Mouse (Mus musculus) liver, embryonic 14.5 days (tissue): Measurements from ENCODE around the gene Rora. TPM values are rescaled to one million over a fixed set of nuclear protein-coding genes. Genes with fewer than 3 reads are reported as not detected.
"Not testable (repeated sequence)": the region's sequence is repeated elsewhere in the genome, so short reads cannot be mapped to it uniquely, and the experiment has no call there.

Source experiments
- ATAC-seq: fragments of 200-750 bp; cut with Nextera tagmentation; 2 replicates; pipeline ENCODE4 v1.8.0; 2017; ENCODE audit warnings: moderate number of reproducible peaks, mild to moderate bottlenecking, moderate library complexity; ENCODE audit not compliant: insufficient read depth
- DNase-seq, 3 experiments: peaks; one replicate each; pipeline ENCODE4 v3.0.0-alpha.2; 2012 to 2013; ENCODE audit warnings: low read depth in 3 of 3, low spot score in 3 of 3
- H3K27ac ChIP-seq: fragments of 300-500 bp; sonication (generic); 2 replicates; pipeline ENCODE4 v1.5.1; 2014; ENCODE audit warnings: moderate library complexity, mild to moderate bottlenecking, control low read depth, inconsistent platforms
- H3K27me3 ChIP-seq: fragments of 300-500 bp; sonication (generic); 2 replicates; pipeline ENCODE4 v1.6.1; 2014; ENCODE audit warnings: mild to moderate bottlenecking, low read length, moderate library complexity; ENCODE audit not compliant: control insufficient read depth, insufficient read depth
- H3K36me3 ChIP-seq: fragments of 300-500 bp; sonication (generic); replicated peaks from 2 replicates; pipeline ENCODE4 v1.6.1; 2014; ENCODE audit warnings: low read depth; ENCODE audit not compliant: control insufficient read depth, insufficient read depth
- H3K4me1 ChIP-seq, 2 experiments: fragments of 200-500 bp in 1 of 2; fragments of 300-500 bp in 1 of 2; sonication (generic) in 1 of 2; replicated peaks; 2 replicates each; pipeline ENCODE4 v1.6.1; 2012 to 2014; ENCODE audit warnings: antibody characterized with exemption in 1 of 2, inconsistent platforms in 1 of 2, low read length in 1 of 2; ENCODE audit not compliant: control insufficient read depth in 2 of 2, insufficient read depth in 2 of 2
- H3K4me2 ChIP-seq: fragments of 300-500 bp; sonication (generic); 2 replicates; pipeline ENCODE4 v1.6.1; 2014; ENCODE audit warnings: low read depth, mild to moderate bottlenecking, control low read depth, moderate library complexity
- H3K4me3 ChIP-seq, 2 experiments: fragments of 200-500 bp in 1 of 2; fragments of 300-500 bp in 1 of 2; sonication (generic) in 1 of 2; 2 replicates each; pipeline ENCODE4 v1.5.1; 2012 to 2014; ENCODE audit warnings: low read depth in 2 of 2, low read length in 2 of 2, mild to moderate bottlenecking in 2 of 2, control low read depth in 1 of 2, inconsistent platforms in 1 of 2, moderate library complexity in 1 of 2; ENCODE audit not compliant: insufficient read depth in 1 of 2
- H3K9ac ChIP-seq: fragments of 300-500 bp; sonication (generic); replicated peaks from 2 replicates; pipeline ENCODE4 v1.6.1; 2014; ENCODE audit warnings: mild to moderate bottlenecking, control low read depth, moderate library complexity
- H3K9me3 ChIP-seq: fragments of 300-500 bp; sonication (generic); 2 replicates; pipeline ENCODE4 v1.6.1; 2016; ENCODE audit warnings: low read length, mixed read lengths; ENCODE audit not compliant: control insufficient read depth
- CTCF ChIP-seq: IDR thresholded peaks from 2 replicates; pipeline ENCODE4 v1.5.1; 2016; ENCODE audit warnings: antibody characterized with exemption, low read depth, control low read depth
- EP300 ChIP-seq: IDR thresholded peaks from 2 replicates; pipeline ENCODE4 v1.6.1; 2016; ENCODE audit warnings: antibody characterized with exemption, low read depth
- WGBS: fragments of 180-500 bp; shearing (Covaris S2); extraction: QIAGEN DNeasy Blood & Tissue Kit; methylation state at CpG from one replicate; pipeline ENCODE4 v1.1.7; 2014; ENCODE audit not compliant: insufficient replicate concordance; 5-methylcytosine and 5-hydroxymethylcytosine counted together
- polyA plus RNA-seq, 2 experiments: library from polyadenylated mRNA; depleted of rRNA in 1 of 2; stranded (reverse) in 1 of 2; unstranded in 1 of 2; fragments of >200 nt; fragmentation: Nextera tagmentation in 1 of 2; extraction: Ambion mirVana in 1 of 2; gene quantifications; 2 replicates each; pipeline versions ENCODE4 v1.2.1 to v1.2.3; 2012 to 2014

Rora gene
- polyA plus RNA-seq, 2 experiments = 0.85 to 2.9 TPM

DNA sequence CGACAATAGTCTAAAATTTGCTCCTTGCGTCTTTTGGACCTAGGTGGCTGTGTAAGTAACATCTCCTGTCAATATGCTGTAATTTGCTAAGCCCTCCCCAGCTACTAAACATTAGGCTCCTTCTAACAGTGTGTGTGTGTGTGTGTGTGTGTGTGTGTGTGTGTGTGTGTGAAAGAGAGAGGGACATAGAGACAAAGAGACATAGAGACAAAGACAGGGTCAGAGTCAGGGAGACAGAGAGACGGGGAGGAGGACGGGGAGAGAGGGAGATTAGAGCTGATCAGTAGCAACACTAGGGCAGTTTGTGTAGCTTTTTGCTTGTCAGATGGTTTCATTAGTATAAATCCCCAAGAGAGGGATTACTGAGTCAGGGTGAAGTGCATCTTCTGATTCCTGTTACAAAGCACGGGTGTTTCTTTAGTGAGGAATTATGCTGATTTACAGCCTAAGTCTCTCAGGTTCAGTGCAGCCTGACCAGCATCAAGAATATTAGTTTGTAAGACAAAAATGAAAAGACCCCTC lies 437.2 kb downstream of the Rora start:
- Histone ChIP-seq H3K9ac (no peak overlapping the region), H3K4me2 (no peak overlapping the region), H3K36me3 (no peaks in the 10 kb centered on the region), H3K9me3 (no peaks in the 10 kb centered on the region), H3K4me3 (no peak overlapping the region), H3K4me1 (peaks cover 30 to 44% of the 10 kb centered on the region in 2 experiments), H3K27ac (no peak overlapping the region), H3K27me3 (no peaks in the 10 kb centered on the region)
- 72% methylated on average over 5 of the region's 5 CpGs for WGBS
- ATAC-seq (no peak), DNase-seq (no peak)
- TF ChIP-seq EP300 (no peak), CTCF (no peak)

DNA sequence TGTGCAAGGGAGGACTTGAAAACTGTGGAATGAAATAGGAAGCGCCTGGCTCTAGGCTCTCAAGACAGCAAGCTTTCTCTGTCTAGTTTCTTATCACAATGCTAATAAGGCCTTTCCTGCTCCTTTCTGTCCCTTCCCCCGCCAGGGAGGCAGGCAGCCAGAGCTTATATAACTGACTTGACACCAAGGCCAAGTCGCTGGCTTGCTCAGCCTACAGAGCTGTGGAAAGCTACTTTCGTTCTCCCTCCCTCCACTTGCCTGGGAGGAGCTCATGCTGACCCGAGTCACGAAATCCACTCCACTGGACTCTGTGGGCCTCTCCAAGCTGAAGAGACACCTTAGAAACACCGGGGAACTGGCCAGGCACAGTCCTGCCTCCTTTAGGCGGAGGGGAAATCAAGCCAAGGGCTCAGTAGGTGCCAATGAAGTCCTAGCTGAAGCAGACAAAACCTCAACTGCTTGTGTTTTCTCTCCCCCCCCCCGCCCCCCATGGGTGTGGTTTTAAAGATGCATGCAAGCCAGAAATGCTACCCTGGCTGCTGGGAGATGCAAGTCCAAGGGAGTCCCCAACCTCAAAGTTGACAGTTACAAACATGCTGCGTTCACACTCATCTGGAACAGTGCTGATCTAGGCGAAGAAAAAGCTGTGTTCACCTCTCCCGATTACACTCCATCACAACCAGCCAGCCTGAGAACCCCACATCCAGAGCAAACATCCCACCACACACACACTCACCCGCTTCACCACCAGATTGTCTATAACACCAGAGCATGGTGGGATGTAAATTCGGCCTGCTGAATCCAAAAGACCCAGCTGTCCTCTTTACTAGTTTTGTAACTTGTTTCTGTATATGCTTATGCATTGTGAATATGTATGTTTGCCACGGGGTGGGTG lies 438.8 kb downstream of the Rora start:
- no peak for TF ChIP-seq CTCF
- no peak for TF ChIP-seq EP300
- Histone ChIP-seq H3K4me2 (no peak overlapping the region), H3K4me3 (no peak overlapping the region), H3K27me3 (no peaks in the 10 kb centered on the region), H3K9ac (no peak overlapping the region), H3K9me3 (no peaks in the 10 kb centered on the region), H3K4me1 (peaks cover 18 to 30% of the 10 kb centered on the region in 2 experiments), H3K27ac (no peak overlapping the region), H3K36me3 (no peaks in the 10 kb centered on the region)
- ATAC-seq (no peak), DNase-seq (no peak)
- 42% methylated on average over 15 of the region's 15 CpGs for WGBS

DNA sequence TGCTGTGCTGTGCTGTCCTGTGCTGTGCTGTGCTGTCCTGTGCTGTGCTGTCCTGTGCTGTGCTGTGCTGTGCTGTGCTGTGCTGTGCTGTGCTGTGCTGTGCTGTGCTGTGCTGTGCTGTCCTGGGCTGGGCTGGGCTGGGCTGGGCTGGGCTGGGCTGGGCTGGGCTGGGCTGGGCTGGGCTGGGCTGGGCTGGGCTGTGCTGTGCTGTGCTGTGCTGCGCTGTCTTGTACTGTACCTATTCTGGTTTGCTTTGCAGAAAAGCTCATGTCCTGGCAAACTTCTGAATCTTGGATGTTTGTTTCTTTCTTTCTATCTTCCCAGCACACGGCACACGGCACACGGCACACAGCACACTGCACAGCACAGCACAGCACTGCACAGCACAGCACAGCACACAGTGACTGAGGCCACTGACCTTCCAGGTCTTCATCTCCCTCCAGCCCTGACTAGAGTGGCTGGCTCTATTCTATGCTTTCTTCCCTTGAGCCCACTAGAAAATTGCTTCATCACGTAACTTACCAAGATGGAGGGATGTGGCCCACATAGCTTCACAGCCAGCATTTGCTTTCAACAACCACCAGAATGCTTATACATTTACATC lies 446.7 kb downstream of the Rora start:
- not testable (repeated sequence) for H3K9me3 ChIP-seq, H3K4me3 ChIP-seq, H3K27me3 ChIP-seq, H3K36me3 ChIP-seq, H3K9ac ChIP-seq, H3K27ac ChIP-seq, DNase-seq
- Histone ChIP-seq H3K4me1 (peaks cover 10 to 16% of the 10 kb centered on the region in 2 experiments), H3K4me2 (peak overlapping the region; percentile 32)
- WGBS = 71% methylated on average over 5 of the region's 5 CpGs
- ATAC-seq = peak; percentile 74

DNA sequence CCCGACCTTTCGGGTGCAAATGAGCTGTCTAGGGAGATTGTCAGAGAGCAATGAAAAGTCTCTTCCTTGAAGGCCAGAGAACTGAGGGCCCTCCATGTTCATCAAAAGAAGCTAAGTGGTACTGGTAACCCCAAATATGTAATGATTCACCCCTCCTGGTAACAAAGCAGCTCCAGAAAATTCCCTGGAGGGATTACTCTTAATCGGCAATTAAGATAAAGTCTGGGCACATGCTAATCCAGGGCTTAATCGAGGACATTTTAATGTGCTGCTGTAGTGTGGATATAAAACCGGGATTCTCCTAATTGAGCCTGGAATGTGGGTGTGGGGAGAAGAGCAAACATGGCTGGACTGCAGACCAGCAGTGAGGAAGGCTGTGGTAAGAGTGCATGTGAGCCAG lies 450.7 kb downstream of the Rora start:
- Histone ChIP-seq H3K9me3 (no peaks in the 10 kb centered on the region), H3K4me3 (no peak overlapping the region), H3K27me3 (no peaks in the 10 kb centered on the region; the same call in 1 of the 2 replicates), H3K4me1 (peaks cover 10 to 16% of the 10 kb centered on the region in 2 experiments), H3K4me2 (no peak overlapping the region), H3K36me3 (no peaks in the 10 kb centered on the region), H3K9ac (no peak overlapping the region), H3K27ac (no peak overlapping the region)
- TF ChIP-seq CTCF (no peak), EP300 (no peak)
- ATAC-seq (no peak), DNase-seq (no peak)
- WGBS = 52% methylated on average over 5 of the region's 5 CpGs

DNA sequence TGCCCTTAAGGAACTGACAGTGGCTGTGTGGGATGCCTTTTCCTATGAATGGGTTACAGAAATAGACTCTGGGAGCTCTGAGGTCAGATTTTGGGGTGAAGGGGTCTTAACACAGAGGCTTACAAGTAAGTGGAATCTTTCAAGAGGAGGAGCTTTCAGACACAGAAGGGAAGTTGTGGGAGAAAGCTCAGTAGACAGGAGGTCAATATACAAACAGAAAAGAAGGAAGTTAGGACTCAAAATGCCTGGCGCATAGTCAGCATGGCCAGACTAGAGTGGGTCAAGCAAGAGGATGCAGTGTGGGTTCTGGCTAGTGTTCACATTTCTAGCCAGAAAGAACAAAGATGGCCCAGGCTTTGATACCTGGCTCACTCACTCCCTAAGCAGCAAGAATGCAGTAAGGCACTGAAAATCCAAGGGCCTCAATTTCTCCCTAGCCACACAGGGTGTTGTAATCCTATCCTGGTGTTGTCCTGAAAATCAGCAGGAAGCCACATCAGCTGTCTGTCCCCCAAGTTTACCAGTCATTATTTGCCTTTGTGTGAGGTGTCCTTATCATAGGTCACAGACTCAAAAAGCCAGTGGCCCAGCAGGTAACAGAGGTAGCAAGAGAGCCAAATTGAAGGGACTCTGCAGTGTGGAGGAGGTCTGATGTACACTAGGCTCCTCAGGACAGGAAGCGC lies 456.2 kb downstream of the Rora start:
- H3K9me3 ChIP-seq = no peaks in the 10 kb centered on the region
- TF ChIP-seq EP300 = no peak
- TF ChIP-seq CTCF = no peak
- no peak overlapping the region for H3K4me3 ChIP-seq
- H3K4me1 ChIP-seq = peaks cover 3 to 14% of the 10 kb centered on the region in 2 experiments; a peak in 1 of 4 replicates
- no peak overlapping the region for H3K27ac ChIP-seq
- no peaks in the 10 kb centered on the region for H3K27me3 ChIP-seq
- no peak overlapping the region for H3K9ac ChIP-seq
- H3K36me3 ChIP-seq = no peaks in the 10 kb centered on the region
- no peak overlapping the region for H3K4me2 ChIP-seq
- ATAC-seq (no peak), DNase-seq (no peak)
- WGBS = 57% methylated on average over 2 of the region's 2 CpGs
